ENCODE assay signal across 11 mouse cellular contexts in genomic region chr5:142583616-142584126, GRCm38 (mm10). TPM values are rescaled to one million over a fixed set of nuclear protein-coding genes. Genes with fewer than 3 reads are reported as not detected.
DNase-seq lines count a peak whose midpoint lies in the region; ATAC-seq and TF ChIP-seq lines count a peak whose summit lies in the region.
"Had no signal": no experiment of that assay in that cellular context is flagged by ENCODE, and none has a peak within 500 bp of the region (broad histone marks: within the 10 kb centered on the region; RNA-seq: fewer than 3 reads in every experiment).

No protein-coding gene starts in this region.

- no peak overlapping the region for H3K9ac ChIP-seq in lung, embryonic 14.5 days
- no peak overlapping the region for H3K9ac ChIP-seq in hindbrain, embryonic 11.5 days (ENCODE audit: low read depth, low read length)
- no peak overlapping the region for H3K9ac ChIP-seq in stomach, embryonic 16.5 days (ENCODE audit: low read length)
- H3K9ac ChIP-seq: liver, embryonic 14.5 days had no signal

- no peak overlapping the region for H3K4me3 ChIP-seq in lung, embryonic 14.5 days (ENCODE audit: low read depth, low read length)
- H3K4me3 ChIP-seq in hindbrain, embryonic 11.5 days (ENCODE audit: low read depth, low read length), result no peak overlapping the region
- H3K4me3 ChIP-seq in midbrain, embryonic 10.5 days, result no peak overlapping the region
- H3K4me3 ChIP-seq in stomach, embryonic 16.5 days (replicated peaks; ENCODE audit: low read length), result no peak overlapping the region

- WGBS in lung, embryonic 14.5 days, result 39% methylated on average over 14 of the region's 14 CpGs
- WGBS in hindbrain, embryonic 11.5 days, result 39% methylated on average over 14 of the region's 14 CpGs
- 66% methylated on average over 14 of the region's 14 CpGs for WGBS in midbrain, embryonic 10.5 days
- WGBS in stomach, embryonic 16.5 days, result 49% methylated on average over 14 of the region's 14 CpGs

- H3K27ac ChIP-seq in lung, embryonic 14.5 days (ENCODE audit: low read depth), result no peak overlapping the region
- H3K27ac ChIP-seq in hindbrain, embryonic 11.5 days (ENCODE audit: low read depth, low read length), result peak overlapping the region; percentile 47; the same call in 1 of the 2 replicates
- H3K27ac ChIP-seq in midbrain, embryonic 10.5 days (replicated peaks), result no peak overlapping the region
- no peak overlapping the region for H3K27ac ChIP-seq in stomach, embryonic 16.5 days (ENCODE audit: low read length)
- H3K27ac ChIP-seq: liver, embryonic 14.5 days had no signal

- no peaks in the 10 kb centered on the region for H3K27me3 ChIP-seq in lung, embryonic 14.5 days (ENCODE audit: insufficient read depth, low read length)
- H3K27me3 ChIP-seq in hindbrain, embryonic 11.5 days (ENCODE audit: control insufficient read depth, insufficient read depth, low read length), result 0 out of 2 replicates have a peak, but pooled peaks cover 3% of the 10 kb centered on the region
- H3K27me3 ChIP-seq in midbrain, embryonic 10.5 days (ENCODE audit: low read depth, poor library complexity, severe bottlenecking), result no peaks in the 10 kb centered on the region
- no peaks in the 10 kb centered on the region for H3K27me3 ChIP-seq in stomach, embryonic 16.5 days (ENCODE audit: control insufficient read depth, insufficient read depth, low read length)

- H3K4me2 ChIP-seq in lung, embryonic 14.5 days, result no peak overlapping the region
- no peak overlapping the region for H3K4me2 ChIP-seq in hindbrain, embryonic 11.5 days (replicated peaks; ENCODE audit: low read depth, low read length)
- H3K4me2 ChIP-seq in stomach, embryonic 16.5 days (ENCODE audit: low read depth, low read length), result no peak overlapping the region

- DNase-seq in lung, embryonic 14.5 days, result peak; percentile 28
- DNase-seq in lung, postnatal 14 days, result no peak
- peak; percentile 62 for DNase-seq in hindbrain, embryonic 11.5 days (ENCODE audit: low spot score)
- DNase-seq in midbrain, embryonic 10.5 days (ENCODE audit: low spot score), result peak; percentile 24
- DNase-seq in ovary, adult 18-20 months (ENCODE audit: low spot score), result no peak
- no peak for DNase-seq in ovary, postnatal 14 days (ENCODE audit: low spot score)
- DNase-seq: thymus, postnatal 25 days had no signal

- no peaks in the 10 kb centered on the region for H3K36me3 ChIP-seq in lung, embryonic 14.5 days (ENCODE audit: insufficient read depth)
- H3K36me3 ChIP-seq in hindbrain, embryonic 11.5 days (ENCODE audit: control insufficient read depth, insufficient read depth, low read length), result no peaks in the 10 kb centered on the region
- 0 out of 2 replicates have a peak, but pooled peaks cover under 1% of the 10 kb centered on the region for H3K36me3 ChIP-seq in midbrain, embryonic 10.5 days
- H3K36me3 ChIP-seq in stomach, embryonic 16.5 days (ENCODE audit: control insufficient read depth, insufficient read depth, low read length), result no peaks in the 10 kb centered on the region
- H3K36me3 ChIP-seq: G1E had no signal

- no peak for TF ChIP-seq CTCF in lung, embryonic 14.5 days (IDR thresholded peaks at IDR 0.05; ENCODE audit: low read depth)

- H3K9me3 ChIP-seq in lung, embryonic 14.5 days (ENCODE audit: low read depth, low read length), result no peaks in the 10 kb centered on the region
- H3K9me3 ChIP-seq in hindbrain, embryonic 11.5 days (ENCODE audit: control insufficient read depth, low read length), result no peaks in the 10 kb centered on the region
- no peaks in the 10 kb centered on the region for H3K9me3 ChIP-seq in midbrain, embryonic 10.5 days (replicated peaks)
- no peaks in the 10 kb centered on the region for H3K9me3 ChIP-seq in stomach, embryonic 16.5 days (replicated peaks; ENCODE audit: control insufficient read depth, low read length)

- no peaks in the 10 kb centered on the region for H3K4me1 ChIP-seq in lung, embryonic 14.5 days (ENCODE audit: insufficient read depth)
- 0 out of 2 replicates have a peak, but pooled peaks cover 2% of the 10 kb centered on the region for H3K4me1 ChIP-seq in hindbrain, embryonic 11.5 days (replicated peaks; ENCODE audit: control insufficient read depth, insufficient read depth, low read length)
- peaks cover 6% of the 10 kb centered on the region for H3K4me1 ChIP-seq in midbrain, embryonic 10.5 days
- no peaks in the 10 kb centered on the region for H3K4me1 ChIP-seq in stomach, embryonic 16.5 days (ENCODE audit: control insufficient read depth, insufficient read depth, low read length)

- ATAC-seq in lung, embryonic 14.5 days (ENCODE audit: insufficient read depth), result no peak
- ATAC-seq in hindbrain, embryonic 11.5 days (ENCODE audit: low FRiP score), result peak; percentile 89
- ATAC-seq in stomach, embryonic 16.5 days (ENCODE audit: insufficient read depth, low FRiP score), result peak; percentile 66; the same call in 1 of the 2 replicates
- ATAC-seq in monocyte, adult 5-6 weeks (replicated peaks; ENCODE audit: insufficient number of reproducible peaks, low FRiP score, low TSS enrichment, poor library complexity, severe bottlenecking), result no peak

RNA-seq across cellular contexts. Expression of gene Mmd2, which starts 24.9 kb away (rescaled TPM):
- polyA plus RNA-seq in lung, embryonic 14.5 days (2014; fragmentation: Nextera tagmentation; extraction: Ambion mirVana), result 0.11 TPM in 1 of 2 replicates, not detected in the other
- 5.0 TPM in 2 replicates for polyA plus RNA-seq in hindbrain, embryonic 11.5 days (2014; fragmentation: Nextera tagmentation; extraction: Ambion mirVana)
- polyA plus RNA-seq in midbrain, embryonic 10.5 days (2016; fragmentation: Nextera tagmentation; extraction: Ambion mirVana), result 4.8 and 7.3 TPM in 2 replicates
- 3.3 and 3.6 TPM in 2 replicates for polyA plus RNA-seq in stomach, embryonic 16.5 days (2015; fragmentation: Nextera tagmentation; extraction: Ambion mirVana)
- not detected in 3 replicates for total RNA-seq in monocyte, adult 5-6 weeks (2017)
- polyA plus RNA-seq: G1E had no signal

RNA-seq across cellular contexts. Expression of gene Radil, which starts 32.8 kb away (rescaled TPM):
- polyA plus RNA-seq in lung, embryonic 14.5 days (2014; fragmentation: Nextera tagmentation; extraction: Ambion mirVana), result 1.5 and 2.6 TPM in 2 replicates
- 2.6 and 2.8 TPM in 2 replicates for polyA plus RNA-seq in hindbrain, embryonic 11.5 days (2014; fragmentation: Nextera tagmentation; extraction: Ambion mirVana)
- 4.9 and 6.1 TPM in 2 replicates for polyA plus RNA-seq in midbrain, embryonic 10.5 days (2016; fragmentation: Nextera tagmentation; extraction: Ambion mirVana)
- polyA plus RNA-seq in stomach, embryonic 16.5 days (2015; fragmentation: Nextera tagmentation; extraction: Ambion mirVana), result 1.8 and 2.4 TPM in 2 replicates
- not detected in 3 replicates for total RNA-seq in monocyte, adult 5-6 weeks (2017)
- polyA plus RNA-seq: G1E had no signal

RNA-seq across cellular contexts. Expression of gene Wipi2, which starts 43.8 kb away (rescaled TPM):
- 47.7 and 53.0 TPM in 2 replicates for polyA plus RNA-seq in lung, embryonic 14.5 days (2014; fragmentation: Nextera tagmentation; extraction: Ambion mirVana)
- 43.3 and 52.0 TPM in 2 replicates for polyA plus RNA-seq in hindbrain, embryonic 11.5 days (2014; fragmentation: Nextera tagmentation; extraction: Ambion mirVana)
- polyA plus RNA-seq in midbrain, embryonic 10.5 days (2016; fragmentation: Nextera tagmentation; extraction: Ambion mirVana), result 56.2 and 60.9 TPM in 2 replicates
- 34.0 and 38.9 TPM in 2 replicates for polyA plus RNA-seq in stomach, embryonic 16.5 days (2015; fragmentation: Nextera tagmentation; extraction: Ambion mirVana)
- total RNA-seq in monocyte, adult 5-6 weeks (2017), result 32.8 to 45.3 TPM (median 37.6 TPM) in 3 replicates

RNA-seq across cellular contexts. Expression of gene Papolb, which starts 53.8 kb away (rescaled TPM):
- polyA plus RNA-seq in lung, embryonic 14.5 days (2014; fragmentation: Nextera tagmentation; extraction: Ambion mirVana), result 0.16 and 0.39 TPM in 2 replicates
- polyA plus RNA-seq in hindbrain, embryonic 11.5 days (2014; fragmentation: Nextera tagmentation; extraction: Ambion mirVana), result 0.12 and 0.32 TPM in 2 replicates
- polyA plus RNA-seq in midbrain, embryonic 10.5 days (2016; fragmentation: Nextera tagmentation; extraction: Ambion mirVana), result 0.15 and 0.20 TPM in 2 replicates
- polyA plus RNA-seq in stomach, embryonic 16.5 days (2015; fragmentation: Nextera tagmentation; extraction: Ambion mirVana), result not detected in 2 replicates
- not detected in 3 replicates for total RNA-seq in monocyte, adult 5-6 weeks (2017)
- polyA plus RNA-seq: G1E; liver, embryonic 14.5 days had no signal

Comparison
In these comparisons a context has a peak if more than half of its experiments do, and no peak if none do; other contexts are left out.
1. DNase-seq: peak in lung, embryonic 14.5 days (single experiment), hindbrain, embryonic 11.5 days (single experiment) and midbrain, embryonic 10.5 days (single experiment); none in lung, postnatal 14 days (single experiment), ovary, adult 18-20 months (single experiment) and ovary, postnatal 14 days (single experiment).
2. ATAC-seq: peak in hindbrain, embryonic 11.5 days (single experiment) and stomach, embryonic 16.5 days (single experiment); none in lung, embryonic 14.5 days (single experiment) and monocyte, adult 5-6 weeks (single experiment).